In genomic region chr1:136346373-136347035, GRCm38 (mm10) we compare ENCODE assay signal across 8 mouse cellular contexts. TPM values are rescaled to one million over a fixed set of nuclear protein-coding genes. Genes with fewer than 3 reads are reported as not detected.
DNase-seq lines count a peak whose midpoint lies in the region; ATAC-seq and TF ChIP-seq lines count a peak whose summit lies in the region.

No protein-coding gene starts in this region.

- peaks cover 35% of the 10 kb centered on the region for H3K4me1 ChIP-seq in kidney, embryonic 15.5 days
- no peaks in the 10 kb centered on the region; the same call in 1 of the 2 replicates for H3K4me1 ChIP-seq in bone marrow, adult 2 months (ENCODE audit: control insufficient read depth, insufficient read depth, low read length)
- H3K4me1 ChIP-seq in hindbrain, embryonic 10.5 days (replicated peaks): peaks cover 50% of the 10 kb centered on the region
- peaks cover 18% of the 10 kb centered on the region for H3K4me1 ChIP-seq in megakaryocyte, embryonic 14.5 days

- no peaks in the 10 kb centered on the region for H3K36me3 ChIP-seq in kidney, embryonic 15.5 days
- H3K36me3 ChIP-seq in hindbrain, embryonic 10.5 days: no peaks in the 10 kb centered on the region
- H3K36me3 ChIP-seq in megakaryocyte, embryonic 14.5 days (replicated peaks; ENCODE audit: low read length): no peaks in the 10 kb centered on the region

- H3K27me3 ChIP-seq in kidney, embryonic 15.5 days: no peaks in the 10 kb centered on the region
- peaks cover 17% of the 10 kb centered on the region for H3K27me3 ChIP-seq in hindbrain, embryonic 10.5 days (ENCODE audit: insufficient read depth, poor library complexity, severe bottlenecking)
- peaks cover 92% of the 10 kb centered on the region for H3K27me3 ChIP-seq in megakaryocyte, embryonic 14.5 days (replicated peaks)

- H3K9me3 ChIP-seq in kidney, embryonic 15.5 days (replicated peaks): no peaks in the 10 kb centered on the region
- H3K9me3 ChIP-seq in hindbrain, embryonic 10.5 days: no peaks in the 10 kb centered on the region
- H3K9me3 ChIP-seq in megakaryocyte, embryonic 14.5 days: no peaks in the 10 kb centered on the region

- H3K4me3 ChIP-seq in kidney, embryonic 15.5 days (replicated peaks): peak overlapping the region; percentile 97
- peak overlapping the region; percentile 92 for H3K4me3 ChIP-seq in bone marrow, adult 2 months (replicated peaks; ENCODE audit: control insufficient read depth, low read depth, low read length)
- peak overlapping the region; percentile 94 for H3K4me3 ChIP-seq in hindbrain, embryonic 10.5 days
- peak overlapping the region; percentile 90 for H3K4me3 ChIP-seq in megakaryocyte, embryonic 14.5 days (replicated peaks)

- peak overlapping the region; percentile 93 for H3K9ac ChIP-seq in kidney, embryonic 15.5 days

- DNase-seq in kidney, adult 8-10 months: no peak
- DNase-seq in hindbrain, embryonic 10.5 days (ENCODE audit: low spot score): no peak
- no peak for DNase-seq in ovary, postnatal 10 days (ENCODE audit: low spot score)
- no peak for DNase-seq in lung, postnatal 4 days
- no peak for DNase-seq in thymus, postnatal 10 days (ENCODE audit: low spot score in 2 of 2)

- H3K4me2 ChIP-seq in kidney, embryonic 15.5 days: peak overlapping the region; percentile 75

- peak; percentile 12 for ATAC-seq in kidney, embryonic 15.5 days (replicated peaks; ENCODE audit: low FRiP score)

- 4% methylated on average over 12 of the region's 12 CpGs for WGBS in kidney, embryonic 15.5 days
- 2% methylated on average over 12 of the region's 12 CpGs for WGBS in bone marrow, adult 2 months
- 8% methylated on average over 12 of the region's 12 CpGs for WGBS in hindbrain, embryonic 10.5 days

- H3K27ac ChIP-seq in kidney, embryonic 15.5 days: peak overlapping the region; percentile 98
- peak overlapping the region; percentile 91 for H3K27ac ChIP-seq in bone marrow, adult 2 months (ENCODE audit: control insufficient read depth, insufficient read depth, low read depth, low read length, poor library complexity)
- H3K27ac ChIP-seq in hindbrain, embryonic 10.5 days: peak overlapping the region; percentile 98

- TF ChIP-seq POLR2A in bone marrow, adult 2 months (IDR thresholded peaks at IDR 0.05; ENCODE audit: borderline replicate concordance, control insufficient read depth, low read depth, low read length): no peak

- TF ChIP-seq CTCF in bone marrow, adult 2 months (IDR thresholded peaks at IDR 0.05; ENCODE audit: control insufficient read depth, insufficient read depth, low read length): no peak

RNA-seq across cellular contexts. Expression of gene Camsap2, which starts 0.6 kb away (rescaled TPM):
- polyA plus RNA-seq in kidney, embryonic 15.5 days (2015; fragmentation: Nextera tagmentation; extraction: Ambion mirVana): 9.0 and 9.9 TPM in 2 replicates
- 17.9 and 19.6 TPM in 2 replicates for polyA plus RNA-seq in bone marrow, adult 2 months (2011; ENCODE audit: insufficient read depth, insufficient read length, low replicate concordance, missing spikeins)
- polyA plus RNA-seq in hindbrain, embryonic 10.5 days (2016; fragmentation: Nextera tagmentation; extraction: Ambion mirVana): 13.2 and 13.3 TPM in 2 replicates
- polyA plus RNA-seq in megakaryocyte, embryonic 14.5 days (2012; ENCODE audit: insufficient read depth, low replicate concordance): 0.45 and 0.96 TPM in 2 replicates
